Mouse (Mus musculus): ENCODE data around the gene Cdh22. TPM values are rescaled to one million over a fixed set of nuclear protein-coding genes. Genes with fewer than 3 reads are reported as not detected.

Cdh22 gene
- total RNA-seq, 1 experiment from 2014 or later, result not detected

- no peak for ATAC-seq (replicated peaks in 1 of 2; ENCODE audit: insufficient read depth in 1 of 2, low FRiP score in 2 of 2, low TSS enrichment in 1 of 2, low read depth in 1 of 2, poor library complexity in 2 of 2, severe bottlenecking in 2 of 2)
Observed at GRCm38 (mm10) chr2:165187648-165188380, 46.8 kb downstream of the Cdh22 start.

- ATAC-seq (replicated peaks in 1 of 2; ENCODE audit: insufficient read depth in 1 of 2, low FRiP score in 2 of 2, low TSS enrichment in 1 of 2, low read depth in 1 of 2, poor library complexity in 2 of 2, severe bottlenecking in 2 of 2), result no peak
Observed at GRCm38 (mm10) chr2:165184015-165184633, 50.5 kb downstream of the Cdh22 start.

- no peak for ATAC-seq (replicated peaks in 1 of 2; ENCODE audit: insufficient read depth in 1 of 2, low FRiP score in 2 of 2, low TSS enrichment in 1 of 2, low read depth in 1 of 2, poor library complexity in 2 of 2, severe bottlenecking in 2 of 2)
Observed at GRCm38 (mm10) chr2:165182085-165182976, 52.3 kb downstream of the Cdh22 start.

- ATAC-seq (replicated peaks in 1 of 2; ENCODE audit: insufficient read depth in 1 of 2, low FRiP score in 2 of 2, low TSS enrichment in 1 of 2, low read depth in 1 of 2, poor library complexity in 2 of 2, severe bottlenecking in 2 of 2), result peak; percentile 46 to 65
Observed at GRCm38 (mm10) chr2:165179231-165179630, 55.4 kb downstream of the Cdh22 start.

DNA sequence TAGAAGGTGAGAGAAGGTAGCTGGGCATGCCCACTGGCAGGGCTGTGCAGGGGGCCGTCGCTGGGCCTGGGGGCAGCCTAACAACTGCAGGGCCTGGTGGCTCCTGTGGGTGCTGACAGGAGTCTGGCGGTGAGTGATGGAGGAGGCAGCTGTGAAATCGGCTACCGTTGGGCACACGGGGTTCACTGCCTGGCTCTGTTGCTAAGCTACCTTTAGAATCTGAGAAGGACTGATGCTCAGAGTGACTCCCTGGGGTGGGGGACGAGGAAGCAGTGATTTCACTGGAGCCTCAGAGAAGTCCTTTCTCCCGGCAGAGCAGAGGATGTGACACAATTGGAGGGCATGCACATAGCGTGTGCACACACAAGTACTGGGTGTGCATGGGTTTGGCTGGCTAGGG is 57.7 kb downstream of the Cdh22 start:
- ATAC-seq (replicated peaks in 1 of 2; ENCODE audit: insufficient read depth in 1 of 2, low FRiP score in 2 of 2, low TSS enrichment in 1 of 2, low read depth in 1 of 2, poor library complexity in 2 of 2, severe bottlenecking in 2 of 2), result no peak

DNA sequence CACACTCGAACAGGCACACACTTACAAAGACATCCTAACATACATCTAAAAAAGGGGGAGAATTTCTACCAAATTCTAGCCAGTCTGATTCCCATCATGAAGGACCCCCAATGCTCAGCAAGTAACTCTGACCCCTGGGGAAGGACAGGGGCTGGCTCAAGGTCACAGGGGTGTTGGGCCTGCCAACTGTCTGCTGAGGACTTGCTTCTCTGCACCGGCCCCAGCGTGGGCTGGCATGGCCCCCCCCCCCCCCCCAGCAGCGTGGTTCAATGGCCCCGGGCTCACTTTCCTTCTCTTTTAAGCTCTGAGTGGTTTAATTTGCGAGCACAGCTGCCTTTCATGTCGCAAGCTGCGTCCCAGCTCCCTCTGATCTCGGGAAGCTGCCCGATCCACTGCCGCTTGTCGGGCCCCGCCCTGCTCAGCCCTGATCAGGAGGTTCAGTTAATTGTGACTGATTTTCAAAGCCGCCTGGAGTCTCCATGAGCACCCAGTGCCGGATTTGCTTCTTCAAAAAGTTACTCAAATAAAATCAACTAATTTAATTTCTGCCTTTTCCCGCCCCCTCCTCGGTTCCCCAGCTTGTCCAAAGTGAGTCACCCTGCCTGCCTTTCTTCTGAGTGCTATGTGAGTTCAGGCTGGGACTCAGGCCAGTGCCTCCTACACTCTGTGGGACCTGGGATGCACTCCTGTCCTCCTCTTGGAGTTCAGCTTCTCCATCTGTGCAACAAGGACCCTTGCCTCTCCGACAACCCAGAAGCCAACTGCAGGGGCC is 67.8 kb downstream of the Cdh22 start:
- ATAC-seq (replicated peaks in 1 of 2; ENCODE audit: insufficient read depth in 1 of 2, low FRiP score in 2 of 2, low TSS enrichment in 1 of 2, low read depth in 1 of 2, poor library complexity in 2 of 2, severe bottlenecking in 2 of 2), result no peak

- no peak for ATAC-seq (replicated peaks in 1 of 2; ENCODE audit: insufficient read depth in 1 of 2, low FRiP score in 2 of 2, low TSS enrichment in 1 of 2, low read depth in 1 of 2, poor library complexity in 2 of 2, severe bottlenecking in 2 of 2)
Observed at GRCm38 (mm10) chr2:165162221-165162620, 72.4 kb downstream of the Cdh22 start.

- no peak for ATAC-seq (replicated peaks in 1 of 2; ENCODE audit: insufficient read depth in 1 of 2, low FRiP score in 2 of 2, low TSS enrichment in 1 of 2, low read depth in 1 of 2, poor library complexity in 2 of 2, severe bottlenecking in 2 of 2)
Observed at GRCm38 (mm10) chr2:165160466-165160865, 74.2 kb downstream of the Cdh22 start.

- 0 out of 4 replicates have a peak, but pooled peaks have one; percentile 45 to 59 for ATAC-seq (replicated peaks in 1 of 2; ENCODE audit: insufficient read depth in 1 of 2, low FRiP score in 2 of 2, low TSS enrichment in 1 of 2, low read depth in 1 of 2, poor library complexity in 2 of 2, severe bottlenecking in 2 of 2)
Observed at GRCm38 (mm10) chr2:165159055-165159688, 75.5 kb downstream of the Cdh22 start.

GRCm38 (mm10) chr2:165158317-165158716 is 76.3 kb downstream of the Cdh22 start:
- ATAC-seq (replicated peaks in 1 of 2; ENCODE audit: insufficient read depth in 1 of 2, low FRiP score in 2 of 2, low TSS enrichment in 1 of 2, low read depth in 1 of 2, poor library complexity in 2 of 2, severe bottlenecking in 2 of 2), result no peak

- no peak for ATAC-seq (replicated peaks in 1 of 2; ENCODE audit: insufficient read depth in 1 of 2, low FRiP score in 2 of 2, low TSS enrichment in 1 of 2, low read depth in 1 of 2, poor library complexity in 2 of 2, severe bottlenecking in 2 of 2)
Observed at GRCm38 (mm10) chr2:165157900-165158299, 76.8 kb downstream of the Cdh22 start.

DNA sequence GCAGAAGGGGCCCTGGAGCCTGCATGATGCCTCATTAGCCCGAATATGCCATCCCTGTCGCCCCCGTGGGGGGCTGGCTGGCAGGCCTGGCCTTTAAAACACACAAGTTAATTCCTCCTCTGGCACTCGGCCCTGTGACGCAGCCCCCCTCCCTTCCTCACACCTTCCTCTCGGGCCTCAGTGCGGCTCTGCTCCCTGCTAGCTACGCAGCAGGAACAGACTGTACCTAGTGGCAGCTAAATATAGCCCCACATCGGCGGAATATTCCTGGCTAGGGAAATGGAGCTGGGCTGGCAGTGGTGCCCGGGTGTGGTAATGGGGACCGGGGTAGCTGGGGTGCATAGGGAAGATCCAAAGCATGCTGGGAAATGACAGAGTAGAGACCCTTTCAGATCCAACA is 81.6 kb downstream of the Cdh22 start:
- no peak for ATAC-seq (replicated peaks in 1 of 2; ENCODE audit: insufficient read depth in 1 of 2, low FRiP score in 2 of 2, low TSS enrichment in 1 of 2, low read depth in 1 of 2, poor library complexity in 2 of 2, severe bottlenecking in 2 of 2)

DNA sequence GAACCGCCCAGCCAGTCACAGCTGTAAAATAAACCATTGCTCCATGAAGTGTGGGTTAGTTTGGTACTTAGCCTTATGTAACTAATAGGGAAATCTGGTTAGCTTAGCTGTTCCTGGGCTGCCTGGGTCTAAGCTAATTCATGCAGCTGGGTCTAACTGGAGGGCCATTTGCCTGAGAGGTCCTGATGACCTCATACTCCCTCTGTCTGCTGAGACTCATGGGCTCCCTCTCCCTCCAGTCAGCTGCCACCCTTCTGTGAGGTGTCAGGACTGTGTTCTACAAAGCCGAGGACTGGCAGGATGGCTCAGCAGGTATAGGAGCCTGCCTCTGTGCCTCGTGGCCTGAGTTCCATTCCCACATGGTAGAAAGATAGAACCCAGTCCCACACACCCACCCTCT is 84.9 kb downstream of the Cdh22 start:
- no peak for ATAC-seq (replicated peaks in 1 of 2; ENCODE audit: insufficient read depth in 1 of 2, low FRiP score in 2 of 2, low TSS enrichment in 1 of 2, low read depth in 1 of 2, poor library complexity in 2 of 2, severe bottlenecking in 2 of 2)

DNA sequence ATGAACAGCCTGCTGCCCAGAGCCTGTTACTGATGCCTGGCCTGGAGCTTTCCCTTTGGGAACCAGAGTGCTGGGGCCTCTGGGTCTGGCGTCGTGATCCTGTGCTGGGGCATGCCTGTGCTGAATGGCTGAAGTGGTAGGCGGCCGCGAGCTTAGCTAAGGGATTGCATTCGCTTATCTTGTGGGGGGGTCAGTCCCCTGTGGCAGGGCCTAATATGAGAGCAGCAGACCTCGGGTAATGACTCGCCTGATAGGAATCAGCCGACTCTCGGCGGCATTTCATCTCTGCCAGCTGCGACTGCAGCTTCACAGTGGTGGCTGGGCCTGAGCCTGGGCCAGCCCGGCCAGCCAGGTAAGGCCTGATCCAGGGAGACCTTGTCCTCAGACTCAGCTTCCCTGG is 88.8 kb downstream of the Cdh22 start:
- ATAC-seq (replicated peaks in 1 of 2; ENCODE audit: insufficient read depth in 1 of 2, low FRiP score in 2 of 2, low TSS enrichment in 1 of 2, low read depth in 1 of 2, poor library complexity in 2 of 2, severe bottlenecking in 2 of 2), result no peak

- no peak for ATAC-seq (replicated peaks in 1 of 2; ENCODE audit: insufficient read depth in 1 of 2, low FRiP score in 2 of 2, low TSS enrichment in 1 of 2, low read depth in 1 of 2, poor library complexity in 2 of 2, severe bottlenecking in 2 of 2)
Observed at GRCm38 (mm10) chr2:165143487-165143886, 91.2 kb downstream of the Cdh22 start.

DNA sequence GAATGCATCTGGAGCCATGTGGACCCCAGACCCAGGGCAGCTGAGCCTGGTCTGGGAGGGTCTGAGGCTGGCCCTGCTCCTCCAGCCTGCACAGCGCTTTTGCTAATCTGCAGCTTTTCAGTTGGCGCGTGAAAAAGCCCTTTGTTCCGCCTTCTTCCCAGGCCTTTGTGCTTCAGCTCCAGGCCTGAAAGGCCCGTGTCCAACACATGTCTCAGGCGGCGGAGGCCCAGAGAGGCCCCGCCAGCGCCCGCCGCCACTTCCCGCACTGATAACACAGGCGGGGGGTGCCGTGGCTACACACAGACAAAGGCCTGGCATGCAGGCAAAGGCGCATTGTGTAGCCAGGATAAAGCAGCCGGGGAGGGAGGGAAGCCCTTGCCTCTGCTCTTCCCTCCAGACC is 98.6 kb downstream of the Cdh22 start:
- no peak for ATAC-seq (replicated peaks in 1 of 2; ENCODE audit: insufficient read depth in 1 of 2, low FRiP score in 2 of 2, low TSS enrichment in 1 of 2, low read depth in 1 of 2, poor library complexity in 2 of 2, severe bottlenecking in 2 of 2)

DNA sequence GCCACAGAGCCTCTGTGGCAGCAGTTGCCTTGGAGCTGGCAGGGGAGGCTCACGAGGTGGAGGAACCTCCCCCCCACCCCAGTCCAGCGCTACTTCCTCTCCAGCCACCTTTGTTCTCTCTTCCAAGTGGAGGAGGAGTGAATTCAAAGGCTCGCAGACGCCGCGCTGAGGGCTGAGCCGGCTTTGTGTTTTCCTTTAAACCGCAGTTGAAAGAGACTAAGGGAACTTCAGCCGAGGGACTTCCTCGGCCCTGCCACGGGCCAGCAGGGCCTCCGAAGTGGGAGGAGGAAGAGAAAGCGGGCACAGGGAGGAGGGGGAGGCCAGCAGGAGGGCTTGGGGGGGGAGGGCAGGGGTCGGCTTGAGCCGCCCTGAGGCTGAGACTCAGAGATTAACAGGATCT is 101.1 kb downstream of the Cdh22 start:
- ATAC-seq (replicated peaks in 1 of 2; ENCODE audit: insufficient read depth in 1 of 2, low FRiP score in 2 of 2, low TSS enrichment in 1 of 2, low read depth in 1 of 2, poor library complexity in 2 of 2, severe bottlenecking in 2 of 2), result peak; percentile 84 to 87
